Mouse (Mus musculus) kidney, adult 2 months (tissue): Measurements from ENCODE around the gene Gabrb1.

Experiments
- CTCF ChIP-seq: fragments of 200-500 bp; conservative IDR thresholded peaks from 2 replicates; pipeline ENCODE4 v1.5.1; 2011; ENCODE audit warnings: low read depth, mild to moderate bottlenecking, control low read depth, low read length, moderate library complexity, mixed read lengths; ENCODE audit not compliant: insufficient read depth, insufficient read length
- POLR2A ChIP-seq: fragments of 200-500 bp; IDR thresholded peaks from one replicate; pipeline ENCODE4 v1.6.1; 2011; ENCODE audit warnings: low read depth, low read length, control low read depth

- no peak for TF ChIP-seq POLR2A
- TF ChIP-seq CTCF, result no peak
Measured at GRCm38 (mm10) chr5:71701273-71701614, 43.3 kb downstream of the Gabrb1 start.
